Mouse (Mus musculus) spleen, adult 18-20 months (tissue): ENCODE results near the gene Sgms1.
"Not testable (repeated sequence)": the region's sequence is repeated elsewhere in the genome, so short reads cannot be mapped to it uniquely, and the experiment has no call there.

ENCODE experiments used
- DNase-seq, 2 experiments: peaks; one replicate each; pipeline ENCODE4 v3.0.0; 2022; ENCODE audit warnings: mixed read lengths in 2 of 2

Sgms1 gene

GRCm38 (mm10) chr19:32322429-32323035 is 67.0 kb downstream of the Sgms1 start:
- DNase-seq, result no peak

- peak; percentile 79 to 94 for DNase-seq
These were observed 69.2 kb downstream of the Sgms1 start for GRCm38 (mm10) chr19:32320366-32320666.

GRCm38 (mm10) chr19:32319531-32320365 is 69.8 kb downstream of the Sgms1 start:
- DNase-seq, result no peak

- no peak for DNase-seq
These were observed 70.5 kb downstream of the Sgms1 start for GRCm38 (mm10) chr19:32319057-32319456.

- DNase-seq, result not testable (repeated sequence)
These were observed 72.2 kb downstream of the Sgms1 start for GRCm38 (mm10) chr19:32317347-32317746.

GRCm38 (mm10) chr19:32313304-32313703 is 76.2 kb downstream of the Sgms1 start:
- DNase-seq, result no peak

GRCm38 (mm10) chr19:32311762-32312161 is 77.8 kb downstream of the Sgms1 start:
- no peak for DNase-seq

GRCm38 (mm10) chr19:32311063-32311462 is 78.5 kb downstream of the Sgms1 start:
- no peak for DNase-seq

GRCm38 (mm10) chr19:32310483-32310882 is 79.0 kb downstream of the Sgms1 start:
- no peak for DNase-seq

GRCm38 (mm10) chr19:32309346-32309745 is 80.2 kb downstream of the Sgms1 start:
- no peak for DNase-seq

GRCm38 (mm10) chr19:32308311-32308710 is 81.2 kb downstream of the Sgms1 start:
- no peak for DNase-seq

- no peak for DNase-seq
These were observed 84.6 kb downstream of the Sgms1 start for GRCm38 (mm10) chr19:32304898-32305297.

- DNase-seq, result peak; percentile 34 to 37
These were observed 85.3 kb downstream of the Sgms1 start for GRCm38 (mm10) chr19:32304008-32304873.

- no peak for DNase-seq
These were observed 86.6 kb downstream of the Sgms1 start for GRCm38 (mm10) chr19:32302835-32303381.

GRCm38 (mm10) chr19:32301568-32301967 is 87.9 kb downstream of the Sgms1 start:
- DNase-seq, result no peak

GRCm38 (mm10) chr19:32298221-32298620 is 91.3 kb downstream of the Sgms1 start:
- no peak for DNase-seq

GRCm38 (mm10) chr19:32296863-32297262 is 92.7 kb downstream of the Sgms1 start:
- no peak for DNase-seq

- DNase-seq, result no peak
These were observed 93.9 kb downstream of the Sgms1 start for GRCm38 (mm10) chr19:32295581-32295980.

GRCm38 (mm10) chr19:32292782-32293776 is 96.4 kb downstream of the Sgms1 start:
- no peak for DNase-seq

- DNase-seq, result no peak
These were observed 97.3 kb downstream of the Sgms1 start for GRCm38 (mm10) chr19:32292067-32292739.

GRCm38 (mm10) chr19:32291130-32291529 is 98.4 kb downstream of the Sgms1 start:
- DNase-seq, result no peak
